In the genomic region with DNA sequence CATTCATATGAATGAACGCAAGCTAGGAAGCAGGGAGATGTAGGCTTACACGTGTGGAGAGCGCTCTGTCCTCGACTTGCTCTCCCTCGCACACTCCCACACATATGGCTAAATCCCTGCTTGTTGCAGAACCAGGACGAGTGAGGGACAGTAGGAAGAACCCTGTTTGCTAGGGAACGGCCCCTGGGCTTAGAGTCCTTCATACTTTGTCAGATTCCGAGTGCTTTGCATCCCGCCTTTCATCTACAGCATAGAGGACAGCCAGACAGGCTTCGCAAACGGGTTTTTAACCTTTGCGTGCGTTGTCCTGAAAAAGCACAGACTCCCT, we compare ENCODE assay signal across 9 mouse cellular contexts. TPM values are rescaled to one million over a fixed set of nuclear protein-coding genes. Genes with fewer than 3 reads are reported as not detected.
DNase-seq lines count a peak whose midpoint lies in the region; ATAC-seq lines count a peak whose summit lies in the region.
"Had no signal": no experiment of that assay in that cellular context is flagged by ENCODE, and none has a peak within 500 bp of the region (broad histone marks: within the 10 kb centered on the region; RNA-seq: fewer than 3 reads in every experiment).

TSS of gene Gabra1 (minus strand) at position 106 of the 328 bp plus-strand sequence.

- 4% methylated on average over 13 of the region's 13 CpGs for WGBS in heart, embryonic 13.5 days

- peaks cover 28% of the 10 kb centered on the region for H3K27me3 ChIP-seq in heart, embryonic 13.5 days (replicated peaks)

- H3K36me3 ChIP-seq in heart, embryonic 13.5 days, result no peaks in the 10 kb centered on the region

- H3K4me2 ChIP-seq in heart, embryonic 13.5 days, result peak within 1 kb of the TSS; percentile 92

- no peaks in the 10 kb centered on the region for H3K9me3 ChIP-seq in heart, embryonic 13.5 days

- H3K4me3 ChIP-seq in heart, embryonic 13.5 days, result peak within 1 kb of the TSS; percentile 67

- peak within 1 kb of the TSS; percentile 82 for H3K9ac ChIP-seq in heart, embryonic 13.5 days

- no peak within 1 kb of the TSS for H3K27ac ChIP-seq in heart, embryonic 13.5 days (replicated peaks)

- no peak for ATAC-seq in heart, embryonic 13.5 days (ENCODE audit: extremely low read depth, insufficient number of reproducible peaks, low FRiP score, low TSS enrichment)

- H3K4me1 ChIP-seq in heart, embryonic 13.5 days, result peaks cover 15% of the 10 kb centered on the region

- DNase-seq in heart, adult 8-10 months (ENCODE audit: low spot score), result no peak
- DNase-seq in cerebellum, adult 11-12 months, result peak; percentile 59
- peak; percentile 27 for DNase-seq in forelimb bud, embryonic 11.5 days (ENCODE audit: low read depth, low spot score)
- peak; percentile 49 to 62 for DNase-seq in left cerebral cortex, postnatal 14 days (ENCODE audit: low spot score in 2 of 2)
- peak; percentile 48 for DNase-seq in neural tube, embryonic 10.5 days (ENCODE audit: extremely low spot score, low spot score)
- DNase-seq in urinary bladder, postnatal 4 days (ENCODE audit: low spot score in 2 of 2), result no peak
- DNase-seq in spleen, adult 12 weeks (ENCODE audit: low spot score), result no peak

- intact Hi-C loops in left cerebral cortex, postnatal 14 days (cut with DNase I), result loop anchor here (2.0 kb wide), 1 partner anchor 238 kb away; no protein-coding TSS in a partner anchor

RNA-seq across cellular contexts. Expression of gene Gabra1, which starts in this region (rescaled TPM):
- polyA plus RNA-seq in heart, embryonic 13.5 days (2015; fragmentation: Nextera tagmentation; extraction: Ambion mirVana), result 1.1 and 1.3 TPM in 2 replicates
- 1 to 10 TPM; 2.6 to 4.6 (median 2.8) TPM for total RNA-seq in heart, adult 8-10 months (2022)
- 100 to 1,000 TPM; 460 to 471 TPM for total RNA-seq in left cerebral cortex, postnatal 14 days (2021)
- total RNA-seq: MEL had no signal

Comparison
In these comparisons a context has a peak if more than half of its experiments do, and no peak if none do; other contexts are left out.
1. RNA of gene Gabra1 (total RNA-seq): 460 to 471 TPM in left cerebral cortex, postnatal 14 days; 2.6 to 4.6 TPM in heart, adult 8-10 months; every median in the first group is over 10 times any median in the second.
2. DNase-seq: peak in cerebellum, adult 11-12 months (single experiment), forelimb bud, embryonic 11.5 days (single experiment), left cerebral cortex, postnatal 14 days (2 of 2) and neural tube, embryonic 10.5 days (single experiment); none in heart, adult 8-10 months (single experiment), urinary bladder, postnatal 4 days (0 of 2) and spleen, adult 12 weeks (single experiment).